Mouse (Mus musculus) midbrain, embryonic 13.5 days (tissue): ENCODE data around the gene Bcl2l1. TPM values are rescaled to one million over a fixed set of nuclear protein-coding genes. Genes with fewer than 3 reads are reported as not detected.

ENCODE experiments used
- ATAC-seq: fragments of 200-750 bp; cut with Nextera tagmentation; 2 replicates; pipeline ENCODE4 v1.8.0; 2017; ENCODE audit warnings: mild to moderate bottlenecking, moderate TSS enrichment, moderate library complexity
- H3K27ac ChIP-seq: fragments of 300-500 bp; sonication (generic); 2 replicates; pipeline ENCODE4 v1.5.1; 2015; ENCODE audit warnings: inconsistent platforms, mild to moderate bottlenecking, moderate library complexity
- H3K27me3 ChIP-seq: fragments of 300-500 bp; sonication (generic); 2 replicates; pipeline ENCODE4 v1.6.1; 2015; ENCODE audit warnings: mild to moderate bottlenecking, inconsistent platforms
- H3K36me3 ChIP-seq: fragments of 300-500 bp; sonication (generic); 2 replicates; pipeline ENCODE4 v1.6.1; 2015; ENCODE audit warnings: mild to moderate bottlenecking, inconsistent platforms
- H3K4me1 ChIP-seq: fragments of 300-500 bp; sonication (generic); replicated peaks from 2 replicates; pipeline ENCODE4 v1.6.1; 2015; ENCODE audit warnings: inconsistent platforms
- H3K4me2 ChIP-seq: fragments of 300-500 bp; sonication (generic); replicated peaks from 2 replicates; pipeline ENCODE4 v1.6.1; 2015; ENCODE audit warnings: moderate library complexity, mild to moderate bottlenecking, inconsistent platforms
- H3K4me3 ChIP-seq: fragments of 300-500 bp; sonication (generic); replicated peaks from 2 replicates; pipeline ENCODE4 v1.5.1; 2015; ENCODE audit warnings: mild to moderate bottlenecking, inconsistent platforms
- H3K9ac ChIP-seq: fragments of 300-500 bp; sonication (generic); replicated peaks from 2 replicates; pipeline ENCODE4 v1.6.1; 2015; ENCODE audit warnings: mild to moderate bottlenecking, inconsistent platforms
- H3K9me3 ChIP-seq: fragments of 300-500 bp; sonication (generic); 2 replicates; pipeline ENCODE4 v1.6.1; 2016; ENCODE audit warnings: mild to moderate bottlenecking, inconsistent platforms
- WGBS: fragments of 180-500 bp; shearing (Covaris S2); methylation state at CpG from one replicate; pipeline ENCODE4 v1.1.7; 2015; 5-methylcytosine and 5-hydroxymethylcytosine counted together
- polyA plus RNA-seq: library from polyadenylated mRNA; unstranded; fragments of >200 nt; fragmentation: Nextera tagmentation; extraction: Ambion mirVana; gene quantifications from 2 replicates; pipeline ENCODE4 v1.2.1, GENCODE M21; 2015

The Bcl2l1 gene
- polyA plus RNA-seq, 1 experiment from 2014 or later = 190 TPM

GRCm38 (mm10) chr2:152764172-152765044 is 67.1 kb downstream of the Bcl2l1 start:
- Histone ChIP-seq H3K4me1 (peaks cover 15% of the 10 kb centered on the region), H3K36me3 (no peaks in the 10 kb centered on the region), H3K4me3 (no peak overlapping the region), H3K27me3 (no peaks in the 10 kb centered on the region; the same call in 1 of the 2 replicates), H3K27ac (no peak overlapping the region), H3K9ac (0 out of 2 replicates have a peak overlapping the region, but pooled peaks have one; percentile 23), H3K4me2 (peak overlapping the region; percentile 33), H3K9me3 (no peaks in the 10 kb centered on the region)
- ATAC-seq = peak; percentile 44; the same call in 1 of the 2 replicates
- 3% methylated on average over 14 of the region's 14 CpGs for WGBS

GRCm38 (mm10) chr2:152763310-152763709 is 68.2 kb downstream of the Bcl2l1 start:
- no peak for ATAC-seq
- Histone ChIP-seq H3K9me3 (no peaks in the 10 kb centered on the region), H3K27me3 (no peaks in the 10 kb centered on the region; the same call in 1 of the 2 replicates), H3K9ac (no peak overlapping the region), H3K4me2 (no peak overlapping the region), H3K36me3 (no peaks in the 10 kb centered on the region), H3K4me1 (peaks cover 15% of the 10 kb centered on the region), H3K4me3 (no peak overlapping the region), H3K27ac (no peak overlapping the region)
- 75% methylated on average over 6 of the region's 6 CpGs for WGBS

GRCm38 (mm10) chr2:152758351-152758750 is 73.2 kb downstream of the Bcl2l1 start:
- no peaks in the 10 kb centered on the region for H3K9me3 ChIP-seq
- H3K4me2 ChIP-seq = no peak overlapping the region
- H3K4me3 ChIP-seq = no peak overlapping the region
- 71% methylated on average over 4 of the region's 4 CpGs for WGBS
- no peak for ATAC-seq
- H3K4me1 ChIP-seq = peaks cover 12% of the 10 kb centered on the region
- H3K36me3 ChIP-seq = no peaks in the 10 kb centered on the region
- H3K27me3 ChIP-seq = peaks cover 5% of the 10 kb centered on the region; the same call in 1 of the 2 replicates
- no peak overlapping the region for H3K9ac ChIP-seq
- H3K27ac ChIP-seq = no peak overlapping the region

- Histone ChIP-seq H3K27ac (no peak overlapping the region), H3K27me3 (peaks cover 5% of the 10 kb centered on the region; the same call in 1 of the 2 replicates), H3K4me3 (no peak overlapping the region), H3K9me3 (no peaks in the 10 kb centered on the region), H3K9ac (no peak overlapping the region), H3K4me2 (no peak overlapping the region), H3K4me1 (peaks cover 12% of the 10 kb centered on the region), H3K36me3 (no peaks in the 10 kb centered on the region)
- WGBS = 62% methylated on average over 2 of the region's 2 CpGs
- ATAC-seq = no peak
Observed at GRCm38 (mm10) chr2:152757478-152757877, 74.0 kb downstream of the Bcl2l1 start.

GRCm38 (mm10) chr2:152756474-152757393 is 74.8 kb downstream of the Bcl2l1 start:
- no peaks in the 10 kb centered on the region for H3K9me3 ChIP-seq
- ATAC-seq = no peak
- no peak overlapping the region for H3K27ac ChIP-seq
- 66% methylated on average over 17 of the region's 17 CpGs for WGBS
- H3K27me3 ChIP-seq = peaks cover 5% of the 10 kb centered on the region; the same call in 1 of the 2 replicates
- H3K4me1 ChIP-seq = peaks cover 12% of the 10 kb centered on the region
- H3K4me2 ChIP-seq = no peak overlapping the region
- no peaks in the 10 kb centered on the region for H3K36me3 ChIP-seq
- H3K9ac ChIP-seq = no peak overlapping the region
- H3K4me3 ChIP-seq = no peak overlapping the region

- peaks cover 12% of the 10 kb centered on the region for H3K4me1 ChIP-seq
- H3K9ac ChIP-seq = peak within 1 kb of the TSS; percentile 32; the same call in 1 of the 2 replicates
- H3K36me3 ChIP-seq = no peaks in the 10 kb centered on the region
- H3K4me3 ChIP-seq = no peak within 1 kb of the TSS; the same call in 1 of the 2 replicates
- WGBS = 1% methylated on average over 28 of the region's 30 CpGs
- no peak within 1 kb of the TSS for H3K27ac ChIP-seq
- H3K4me2 ChIP-seq = peak within 1 kb of the TSS; percentile 50
- peaks cover 5% of the 10 kb centered on the region; the same call in 1 of the 2 replicates for H3K27me3 ChIP-seq
- H3K9me3 ChIP-seq = no peaks in the 10 kb centered on the region
- peak; percentile 55 for ATAC-seq
Observed at GRCm38 (mm10) chr2:152753944-152754711, 77.4 kb downstream of the Bcl2l1 start, which contains the start of gene Cox4i2. Cox4i2 (plus strand) TSS chr2:152754173.

- WGBS = 27% methylated on average over 10 of the region's 10 CpGs
- no peaks in the 10 kb centered on the region for H3K36me3 ChIP-seq
- no peak overlapping the region for H3K9ac ChIP-seq
- H3K27me3 ChIP-seq = peaks cover 11% of the 10 kb centered on the region
- no peaks in the 10 kb centered on the region for H3K9me3 ChIP-seq
- peaks cover 35% of the 10 kb centered on the region for H3K4me1 ChIP-seq
- no peak overlapping the region for H3K4me2 ChIP-seq
- no peak overlapping the region for H3K4me3 ChIP-seq
- H3K27ac ChIP-seq = no peak overlapping the region
- ATAC-seq = peak; percentile 35; the same call in 1 of the 2 replicates
Observed at GRCm38 (mm10) chr2:152742435-152742834, 89.1 kb downstream of the Bcl2l1 start.

- Histone ChIP-seq H3K4me3 (no peak overlapping the region), H3K36me3 (no peaks in the 10 kb centered on the region), H3K9me3 (no peaks in the 10 kb centered on the region), H3K27ac (no peak overlapping the region), H3K4me1 (peaks cover 45% of the 10 kb centered on the region), H3K27me3 (peaks cover 11% of the 10 kb centered on the region), H3K4me2 (peak overlapping the region; percentile 32), H3K9ac (0 out of 2 replicates have a peak overlapping the region, but pooled peaks have one; percentile 23)
- ATAC-seq = peak; percentile 35
- 58% methylated on average over 14 of the region's 14 CpGs for WGBS
Observed at GRCm38 (mm10) chr2:152741153-152742041, 90.1 kb downstream of the Bcl2l1 start.

- H3K4me2 ChIP-seq = no peak overlapping the region
- WGBS = 72% methylated on average over 5 of the region's 5 CpGs
- no peak for ATAC-seq
- no peak overlapping the region for H3K4me3 ChIP-seq
- no peaks in the 10 kb centered on the region for H3K9me3 ChIP-seq
- peaks cover 54% of the 10 kb centered on the region for H3K4me1 ChIP-seq
- no peak overlapping the region for H3K27ac ChIP-seq
- peaks cover 11% of the 10 kb centered on the region for H3K27me3 ChIP-seq
- no peaks in the 10 kb centered on the region for H3K36me3 ChIP-seq
- no peak overlapping the region for H3K9ac ChIP-seq
Observed at GRCm38 (mm10) chr2:152740490-152740889, 91.0 kb downstream of the Bcl2l1 start.

GRCm38 (mm10) chr2:152739842-152740260 is 91.7 kb downstream of the Bcl2l1 start:
- Histone ChIP-seq H3K4me3 (no peak overlapping the region), H3K36me3 (no peaks in the 10 kb centered on the region), H3K9ac (no peak overlapping the region), H3K27ac (no peak overlapping the region), H3K4me1 (peaks cover 58% of the 10 kb centered on the region), H3K27me3 (peaks cover 11% of the 10 kb centered on the region), H3K4me2 (peak overlapping the region; percentile 91), H3K9me3 (no peaks in the 10 kb centered on the region)
- no peak for ATAC-seq
- 13% methylated on average over 3 of the region's 3 CpGs for WGBS
